ENCODE assay signal across 25 mouse cellular contexts in genomic region chr10:7881971-7882370, GRCm38 (mm10). TPM values are rescaled to one million over a fixed set of nuclear protein-coding genes. Genes with fewer than 3 reads are reported as not detected.
DNase-seq lines count a peak whose midpoint lies in the region; ATAC-seq and TF ChIP-seq lines count a peak whose summit lies in the region.
"Had no signal": no experiment of that assay in that cellular context is flagged by ENCODE, and none has a peak within 500 bp of the region (broad histone marks: within the 10 kb centered on the region; RNA-seq: fewer than 3 reads in every experiment).

No protein-coding gene starts in this region.

- H3K27me3 ChIP-seq in hindbrain, embryonic 10.5 days (ENCODE audit: insufficient read depth, poor library complexity, severe bottlenecking) = no peaks in the 10 kb centered on the region
- no peaks in the 10 kb centered on the region for H3K27me3 ChIP-seq in hindbrain, embryonic 12.5 days
- H3K27me3 ChIP-seq in stomach, postnatal 0 days (ENCODE audit: control insufficient read depth, insufficient read depth, low read length) = no peaks in the 10 kb centered on the region
- H3K27me3 ChIP-seq: embryonic facial prominence, embryonic 13.5 days; forebrain, embryonic 13.5 days; heart, embryonic 13.5 days had no signal

- TF ChIP-seq CTCF in stomach, postnatal 0 days (IDR thresholded peaks at IDR 0.05; ENCODE audit: low read depth) = no peak

- no peak overlapping the region for H3K4me2 ChIP-seq in hindbrain, embryonic 12.5 days (replicated peaks)
- H3K4me2 ChIP-seq in stomach, postnatal 0 days (replicated peaks; ENCODE audit: low read depth) = no peak overlapping the region
- H3K4me2 ChIP-seq: embryonic facial prominence, embryonic 13.5 days; forebrain, embryonic 13.5 days; heart, embryonic 13.5 days; hindbrain, embryonic 14.5 days had no signal

- H3K36me3 ChIP-seq in hindbrain, embryonic 10.5 days = no peaks in the 10 kb centered on the region
- H3K36me3 ChIP-seq in hindbrain, embryonic 12.5 days = no peaks in the 10 kb centered on the region
- H3K36me3 ChIP-seq in stomach, postnatal 0 days (ENCODE audit: control insufficient read depth, insufficient read depth, low read length) = no peaks in the 10 kb centered on the region
- H3K36me3 ChIP-seq: embryonic facial prominence, embryonic 13.5 days; forebrain, embryonic 10.5 days; heart, embryonic 13.5 days had no signal

- no peak for TF ChIP-seq EP300 in stomach, postnatal 0 days (optimal IDR thresholded peaks at IDR 0.05)

- DNase-seq in hindbrain, embryonic 10.5 days (ENCODE audit: low spot score) = peak; percentile 1
- peak; percentile 20 for DNase-seq in testis, postnatal 10 days (ENCODE audit: low spot score)
- no peak for DNase-seq in testis, postnatal 14 days (ENCODE audit: low spot score)
- DNase-seq in stomach, postnatal 0 days (ENCODE audit: low spot score) = peak; percentile 10
- no peak for DNase-seq in kidney, adult 11 months
- DNase-seq: adrenal gland, adult 2 months; adrenal gland, postnatal 14 days; cerebellum, adult 11 months; cerebellum, adult 2 months; cerebellum, adult 9-11 months; gastrocnemius, postnatal 10 days; gastrocnemius, postnatal 36 days; heart, postnatal 14 days had no signal

- no peaks in the 10 kb centered on the region for H3K9me3 ChIP-seq in hindbrain, embryonic 10.5 days
- no peaks in the 10 kb centered on the region for H3K9me3 ChIP-seq in hindbrain, embryonic 12.5 days (replicated peaks)
- no peaks in the 10 kb centered on the region for H3K9me3 ChIP-seq in stomach, postnatal 0 days (ENCODE audit: control insufficient read depth, low read length)
- H3K9me3 ChIP-seq: embryonic facial prominence, embryonic 13.5 days; forebrain, embryonic 13.5 days had no signal

- H3K9ac ChIP-seq in hindbrain, embryonic 12.5 days = no peak overlapping the region
- no peak overlapping the region for H3K9ac ChIP-seq in stomach, postnatal 0 days (ENCODE audit: low read length)
- H3K9ac ChIP-seq: embryonic facial prominence, embryonic 13.5 days; forebrain, embryonic 13.5 days; heart, embryonic 13.5 days; hindbrain, embryonic 14.5 days had no signal

- no peak overlapping the region for H3K4me3 ChIP-seq in hindbrain, embryonic 10.5 days
- H3K4me3 ChIP-seq in hindbrain, embryonic 12.5 days = no peak overlapping the region
- no peak overlapping the region for H3K4me3 ChIP-seq in stomach, postnatal 0 days (ENCODE audit: low read depth, low read length)
- H3K4me3 ChIP-seq: embryonic facial prominence, embryonic 13.5 days; erythroblast, embryonic 14.5 days; forebrain, embryonic 10.5 days; forebrain, embryonic 13.5 days; heart, embryonic 13.5 days had no signal

- H3K27ac ChIP-seq in hindbrain, embryonic 10.5 days = no peak overlapping the region
- no peak overlapping the region for H3K27ac ChIP-seq in hindbrain, embryonic 12.5 days
- H3K27ac ChIP-seq in stomach, postnatal 0 days (replicated peaks) = no peak overlapping the region
- H3K27ac ChIP-seq: embryonic facial prominence, embryonic 13.5 days; forebrain, embryonic 10.5 days; forebrain, embryonic 13.5 days; heart, embryonic 13.5 days; hindbrain, embryonic 14.5 days; hindbrain, postnatal 0 days had no signal

- WGBS in hindbrain, embryonic 10.5 days = 93% methylated on average over 3 of the region's 3 CpGs
- 91% methylated on average over 3 of the region's 3 CpGs for WGBS in hindbrain, embryonic 12.5 days
- 93% methylated on average over 3 of the region's 3 CpGs for WGBS in stomach, postnatal 0 days

- no peak for ATAC-seq in hindbrain, embryonic 12.5 days (ENCODE audit: low FRiP score)
- ATAC-seq in stomach, postnatal 0 days (ENCODE audit: low FRiP score, low TSS enrichment) = no peak
- ATAC-seq: CD4-positive, CD25-positive, alpha-beta regulatory T cell, adult 4 months; forebrain, embryonic 13.5 days; forebrain, embryonic 16.5 days; hindbrain, postnatal 0 days; inflammation-experienced regulatory T-cells, adult 6 months had no signal

- H3K4me1 ChIP-seq in hindbrain, embryonic 10.5 days (replicated peaks) = no peaks in the 10 kb centered on the region
- H3K4me1 ChIP-seq in hindbrain, embryonic 12.5 days = no peaks in the 10 kb centered on the region
- no peaks in the 10 kb centered on the region for H3K4me1 ChIP-seq in stomach, postnatal 0 days (replicated peaks; ENCODE audit: control insufficient read depth, insufficient read depth)
- H3K4me1 ChIP-seq: embryonic facial prominence, embryonic 13.5 days; forebrain, embryonic 10.5 days; forebrain, embryonic 13.5 days; heart, embryonic 13.5 days had no signal

RNA-seq across cellular contexts. Expression of gene Zc3h12d, which starts 49.7 kb away (rescaled TPM):
- polyA plus RNA-seq in hindbrain, embryonic 10.5 days (2016; fragmentation: Nextera tagmentation; extraction: Ambion mirVana) = 0.10 and 0.12 TPM in 2 replicates
- polyA plus RNA-seq in hindbrain, embryonic 12.5 days (2016; fragmentation: Nextera tagmentation; extraction: Ambion mirVana) = 0.19 and 0.25 TPM in 2 replicates
- 0.17 and 0.28 TPM in 2 replicates for polyA plus RNA-seq in stomach, postnatal 0 days (2015; fragmentation: Nextera tagmentation; extraction: Ambion mirVana)
- polyA plus RNA-seq: C2C12; erythroblast, embryonic 14.5 days; forebrain, embryonic 13.5 days had no signal

Comparison
In these comparisons a context has a peak if more than half of its experiments do, and no peak if none do; other contexts are left out.
1. DNase-seq: peak in hindbrain, embryonic 10.5 days (single experiment), testis, postnatal 10 days (single experiment) and stomach, postnatal 0 days (single experiment); none in testis, postnatal 14 days (single experiment) and kidney, adult 11 months (single experiment).